Mouse (Mus musculus): ENCODE measurements around the gene Mki67. TPM values are rescaled to one million over a fixed set of nuclear protein-coding genes. Genes with fewer than 3 reads are reported as not detected.
"Not testable (repeated sequence)": the region's sequence is repeated elsewhere in the genome, so short reads cannot be mapped to it uniquely, and the experiment has no call there.

The Mki67 gene
- total and polyA plus RNA-seq, 2 experiments from 2014 or later, result 10.8 to 29.4 TPM

- ATAC-seq (no peak), DNase-seq (ENCODE audit: low spot score) (no peak)
- no peak overlapping the region for H3K9ac ChIP-seq (replicated peaks; ENCODE audit: low read length)
- no peaks in the 10 kb centered on the region for H3K27me3 ChIP-seq (ENCODE audit: insufficient read depth, low read length)
- no peaks in the 10 kb centered on the region; the same call in 1 of the 2 replicates for H3K36me3 ChIP-seq (ENCODE audit: insufficient read depth, low read length)
- no peak overlapping the region for H3K4me3 ChIP-seq (ENCODE audit: low read length)
- 80% methylated on average over 4 of the region's 4 CpGs for WGBS
- no peaks in the 10 kb centered on the region for H3K4me1 ChIP-seq (ENCODE audit: insufficient read depth, low read length)
- no peak for TF ChIP-seq CTCF (IDR thresholded peaks at IDR 0.05; ENCODE audit: low read depth)
- H3K27ac ChIP-seq, result no peak overlapping the region
- H3K4me2 ChIP-seq (ENCODE audit: low read depth, low read length), result no peak overlapping the region
- H3K9me3 ChIP-seq (ENCODE audit: low read length), result no peaks in the 10 kb centered on the region
These were observed 20.0 kb downstream of the Mki67 start for GRCm38 (mm10) chr7:135696127-135696526.

GRCm38 (mm10) chr7:135694796-135695195 is 21.4 kb downstream of the Mki67 start:
- Histone ChIP-seq H3K36me3 (ENCODE audit: insufficient read depth, low read length) (no peaks in the 10 kb centered on the region; the same call in 1 of the 2 replicates), H3K4me3 (ENCODE audit: low read length) (no peak overlapping the region), H3K9me3 (ENCODE audit: low read length) (no peaks in the 10 kb centered on the region), H3K9ac (replicated peaks; ENCODE audit: low read length) (no peak overlapping the region), H3K4me1 (ENCODE audit: insufficient read depth, low read length) (no peaks in the 10 kb centered on the region), H3K27me3 (ENCODE audit: insufficient read depth, low read length) (no peaks in the 10 kb centered on the region), H3K27ac (no peak overlapping the region), H3K4me2 (ENCODE audit: low read depth, low read length) (no peak overlapping the region)
- no peak for TF ChIP-seq CTCF (IDR thresholded peaks at IDR 0.05; ENCODE audit: low read depth)
- 98% methylated on average over 5 of the region's 5 CpGs for WGBS
- DNase-seq (ENCODE audit: low spot score) (no peak), ATAC-seq (no peak)

GRCm38 (mm10) chr7:135694130-135694529 is 22.0 kb downstream of the Mki67 start:
- no peaks in the 10 kb centered on the region for H3K9me3 ChIP-seq (ENCODE audit: low read length)

GRCm38 (mm10) chr7:135691941-135692340 is 24.2 kb downstream of the Mki67 start:
- Histone ChIP-seq H3K9ac (replicated peaks; ENCODE audit: low read length) (no peak overlapping the region), H3K9me3 (ENCODE audit: low read length) (no peaks in the 10 kb centered on the region), H3K4me2 (ENCODE audit: low read depth, low read length) (no peak overlapping the region), H3K27me3 (ENCODE audit: insufficient read depth, low read length) (no peaks in the 10 kb centered on the region), H3K4me3 (ENCODE audit: low read length) (no peak overlapping the region), H3K27ac (no peak overlapping the region), H3K4me1 (ENCODE audit: insufficient read depth, low read length) (no peaks in the 10 kb centered on the region), H3K36me3 (ENCODE audit: insufficient read depth, low read length) (no peaks in the 10 kb centered on the region)
- 96% methylated on average over 5 of the region's 5 CpGs for WGBS
- ATAC-seq, result no peak
- TF ChIP-seq CTCF (IDR thresholded peaks at IDR 0.05; ENCODE audit: low read depth), result no peak
- DNase-seq (ENCODE audit: low spot score), result no peak

More at GRCm38 (mm10) chr7:135694130-135694529, 22.0 kb downstream of the Mki67 start:
- ATAC-seq (no peak), DNase-seq (ENCODE audit: low spot score) (no peak)
- no peaks in the 10 kb centered on the region; the same call in 1 of the 2 replicates for H3K36me3 ChIP-seq (ENCODE audit: insufficient read depth, low read length)
- TF ChIP-seq CTCF (IDR thresholded peaks at IDR 0.05; ENCODE audit: low read depth), result no peak
- no peak overlapping the region for H3K9ac ChIP-seq (replicated peaks; ENCODE audit: low read length)
- H3K27ac ChIP-seq, result no peak overlapping the region
- no peaks in the 10 kb centered on the region for H3K4me1 ChIP-seq (ENCODE audit: insufficient read depth, low read length)
- H3K4me2 ChIP-seq (ENCODE audit: low read depth, low read length), result no peak overlapping the region
- WGBS, result 94% methylated on average over 4 of the region's 4 CpGs
- no peaks in the 10 kb centered on the region for H3K27me3 ChIP-seq (ENCODE audit: insufficient read depth, low read length)
- no peak overlapping the region for H3K4me3 ChIP-seq (ENCODE audit: low read length)

- 98% methylated on average over 7 of the region's 7 CpGs for WGBS
- no peak overlapping the region for H3K4me2 ChIP-seq (ENCODE audit: low read depth, low read length)
- H3K9me3 ChIP-seq (ENCODE audit: low read length), result no peaks in the 10 kb centered on the region
- H3K9ac ChIP-seq (replicated peaks; ENCODE audit: low read length), result no peak overlapping the region
- TF ChIP-seq CTCF (IDR thresholded peaks at IDR 0.05; ENCODE audit: low read depth), result no peak
- no peak overlapping the region for H3K4me3 ChIP-seq (ENCODE audit: low read length)
- ATAC-seq, result no peak
- no peaks in the 10 kb centered on the region for H3K27me3 ChIP-seq (ENCODE audit: insufficient read depth, low read length)
- H3K27ac ChIP-seq, result no peak overlapping the region
- no peaks in the 10 kb centered on the region for H3K36me3 ChIP-seq (ENCODE audit: insufficient read depth, low read length)
- no peaks in the 10 kb centered on the region for H3K4me1 ChIP-seq (ENCODE audit: insufficient read depth, low read length)
- no peak for DNase-seq (ENCODE audit: low spot score)
These were observed 26.8 kb downstream of the Mki67 start for GRCm38 (mm10) chr7:135689396-135689795.

GRCm38 (mm10) chr7:135684938-135685337 is 31.2 kb downstream of the Mki67 start:
- DNase-seq (ENCODE audit: low spot score) (no peak), ATAC-seq (no peak)
- H3K4me3 ChIP-seq (ENCODE audit: low read length), result no peak overlapping the region
- 86% methylated on average over 7 of the region's 7 CpGs for WGBS
- no peaks in the 10 kb centered on the region for H3K9me3 ChIP-seq (ENCODE audit: low read length)
- H3K9ac ChIP-seq (replicated peaks; ENCODE audit: low read length), result no peak overlapping the region
- no peak overlapping the region for H3K4me2 ChIP-seq (ENCODE audit: low read depth, low read length)
- no peak overlapping the region for H3K27ac ChIP-seq
- no peak for TF ChIP-seq CTCF (IDR thresholded peaks at IDR 0.05; ENCODE audit: low read depth)
- no peaks in the 10 kb centered on the region for H3K36me3 ChIP-seq (ENCODE audit: insufficient read depth, low read length)
- H3K4me1 ChIP-seq (ENCODE audit: insufficient read depth, low read length), result no peaks in the 10 kb centered on the region
- no peaks in the 10 kb centered on the region for H3K27me3 ChIP-seq (ENCODE audit: insufficient read depth, low read length)

- H3K27ac ChIP-seq; H3K36me3 ChIP-seq (ENCODE audit: insufficient read depth, low read length); DNase-seq (ENCODE audit: low spot score); ATAC-seq; H3K27me3 ChIP-seq (ENCODE audit: insufficient read depth, low read length); H3K9ac ChIP-seq (replicated peaks; ENCODE audit: low read length); H3K4me3 ChIP-seq (ENCODE audit: low read length); H3K4me2 ChIP-seq (ENCODE audit: low read depth, low read length); H3K4me1 ChIP-seq (ENCODE audit: insufficient read depth, low read length); H3K9me3 ChIP-seq (ENCODE audit: low read length): not testable (repeated sequence)
- 64% methylated on average over 4 of the region's 4 CpGs for WGBS
These were observed 32.1 kb downstream of the Mki67 start for GRCm38 (mm10) chr7:135684098-135684497.
